Mouse (Mus musculus): ENCODE data around the gene Paqr5. TPM values are rescaled to one million over a fixed set of nuclear protein-coding genes. Genes with fewer than 3 reads are reported as not detected.

Gene Paqr5
- polyA plus RNA-seq, 1 experiment from 2014 or later, result 0.39 TPM

GRCm38 (mm10) chr9:62025056-62025455 is 1.6 kb downstream of the Paqr5 start:
- no peak overlapping the region for H3K27ac ChIP-seq
- H3K4me3 ChIP-seq, result no peak overlapping the region
- no peaks in the 10 kb centered on the region for H3K36me3 ChIP-seq
- H3K9me3 ChIP-seq, result no peaks in the 10 kb centered on the region
- DNase-seq (ENCODE audit: low spot score), result no peak
- H3K27me3 ChIP-seq (ENCODE audit: insufficient read depth, poor library complexity, severe bottlenecking), result peaks cover 77% of the 10 kb centered on the region
- peaks cover 14% of the 10 kb centered on the region for H3K4me1 ChIP-seq
- WGBS, result 40% methylated on average over 5 of the region's 5 CpGs

GRCm38 (mm10) chr9:62023879-62024278 is 2.8 kb downstream of the Paqr5 start:
- peaks cover 14% of the 10 kb centered on the region for H3K4me1 ChIP-seq
- no peaks in the 10 kb centered on the region for H3K9me3 ChIP-seq
- no peak overlapping the region for H3K4me3 ChIP-seq
- H3K27ac ChIP-seq, result no peak overlapping the region
- 20% methylated on average over 4 of the region's 4 CpGs for WGBS
- H3K27me3 ChIP-seq (ENCODE audit: insufficient read depth, poor library complexity, severe bottlenecking), result peaks cover 66% of the 10 kb centered on the region
- no peaks in the 10 kb centered on the region for H3K36me3 ChIP-seq
- no peak for DNase-seq (ENCODE audit: low spot score)

GRCm38 (mm10) chr9:62022961-62023680 is 3.5 kb downstream of the Paqr5 start:
- WGBS, result 78% methylated on average over 6 of the region's 6 CpGs
- H3K27me3 ChIP-seq (ENCODE audit: insufficient read depth, poor library complexity, severe bottlenecking), result peaks cover 58% of the 10 kb centered on the region

GRCm38 (mm10) chr9:62021583-62022120 is 5.0 kb downstream of the Paqr5 start:
- Histone ChIP-seq H3K36me3 (no peaks in the 10 kb centered on the region), H3K4me3 (no peak overlapping the region), H3K27me3 (ENCODE audit: insufficient read depth, poor library complexity, severe bottlenecking) (peaks cover 43% of the 10 kb centered on the region), H3K4me1 (peaks cover 19% of the 10 kb centered on the region), H3K27ac (no peak overlapping the region), H3K9me3 (no peaks in the 10 kb centered on the region)
- 67% methylated on average over 7 of the region's 7 CpGs for WGBS
- DNase-seq (ENCODE audit: low spot score), result no peak

More at GRCm38 (mm10) chr9:62022961-62023680, 3.5 kb downstream of the Paqr5 start:
- Histone ChIP-seq H3K9me3 (no peaks in the 10 kb centered on the region), H3K36me3 (no peaks in the 10 kb centered on the region), H3K27ac (no peak overlapping the region), H3K4me3 (no peak overlapping the region), H3K4me1 (peaks cover 22% of the 10 kb centered on the region)
- no peak for DNase-seq (ENCODE audit: low spot score)

- Histone ChIP-seq H3K36me3 (no peaks in the 10 kb centered on the region), H3K27ac (no peak overlapping the region), H3K9me3 (no peaks in the 10 kb centered on the region), H3K27me3 (ENCODE audit: insufficient read depth, poor library complexity, severe bottlenecking) (peaks cover 29% of the 10 kb centered on the region), H3K4me3 (no peak overlapping the region), H3K4me1 (peaks cover 17% of the 10 kb centered on the region; the same call in 1 of the 2 replicates)
- no peak for DNase-seq (ENCODE audit: low spot score)
- 79% methylated on average over 7 of the region's 7 CpGs for WGBS
Observed at GRCm38 (mm10) chr9:62020259-62020658, 6.4 kb downstream of the Paqr5 start.

- H3K27ac ChIP-seq, result no peak overlapping the region
- no peak for DNase-seq (ENCODE audit: low spot score)
- peaks cover 14% of the 10 kb centered on the region for H3K4me1 ChIP-seq
- no peaks in the 10 kb centered on the region for H3K9me3 ChIP-seq
- H3K4me3 ChIP-seq, result no peak overlapping the region
- H3K36me3 ChIP-seq, result no peaks in the 10 kb centered on the region
- WGBS, result 36% methylated on average over 14 of the region's 14 CpGs
- peaks cover 13% of the 10 kb centered on the region; the same call in 1 of the 2 replicates for H3K27me3 ChIP-seq (ENCODE audit: insufficient read depth, poor library complexity, severe bottlenecking)
Observed at GRCm38 (mm10) chr9:62018229-62019093, 8.2 kb downstream of the Paqr5 start.

GRCm38 (mm10) chr9:62017329-62017728 is 9.3 kb downstream of the Paqr5 start:
- Histone ChIP-seq H3K36me3 (no peaks in the 10 kb centered on the region), H3K4me1 (peaks cover 25% of the 10 kb centered on the region), H3K27ac (no peak overlapping the region), H3K27me3 (ENCODE audit: insufficient read depth, poor library complexity, severe bottlenecking) (peaks cover 9% of the 10 kb centered on the region; the same call in 1 of the 2 replicates), H3K4me3 (no peak overlapping the region), H3K9me3 (no peaks in the 10 kb centered on the region)
- 82% methylated on average over 6 of the region's 6 CpGs for WGBS
- no peak for DNase-seq (ENCODE audit: low spot score)

- H3K36me3 ChIP-seq, result no peaks in the 10 kb centered on the region
- no peak overlapping the region for H3K4me3 ChIP-seq
- H3K27me3 ChIP-seq (ENCODE audit: insufficient read depth, poor library complexity, severe bottlenecking), result peaks cover 8% of the 10 kb centered on the region; the same call in 1 of the 2 replicates
- 58% methylated on average over 3 of the region's 3 CpGs for WGBS
- no peaks in the 10 kb centered on the region for H3K9me3 ChIP-seq
- H3K4me1 ChIP-seq, result peaks cover 27% of the 10 kb centered on the region
- no peak for DNase-seq (ENCODE audit: low spot score)
- H3K27ac ChIP-seq, result no peak overlapping the region
Observed at GRCm38 (mm10) chr9:62015504-62015903, 11.2 kb downstream of the Paqr5 start.

GRCm38 (mm10) chr9:62013316-62014097 is 13.1 kb downstream of the Paqr5 start:
- WGBS, result 69% methylated on average over 12 of the region's 12 CpGs
- H3K4me3 ChIP-seq, result no peak overlapping the region
- H3K27me3 ChIP-seq (ENCODE audit: insufficient read depth, poor library complexity, severe bottlenecking), result peaks cover 10% of the 10 kb centered on the region
- no peak overlapping the region for H3K27ac ChIP-seq
- no peaks in the 10 kb centered on the region for H3K36me3 ChIP-seq
- H3K9me3 ChIP-seq, result no peaks in the 10 kb centered on the region
- H3K4me1 ChIP-seq, result peaks cover 32% of the 10 kb centered on the region
- no peak for DNase-seq (ENCODE audit: low spot score)

- H3K27me3 ChIP-seq (ENCODE audit: insufficient read depth, poor library complexity, severe bottlenecking), result peaks cover 12% of the 10 kb centered on the region
- peaks cover 57% of the 10 kb centered on the region for H3K4me1 ChIP-seq
- no peak overlapping the region for H3K27ac ChIP-seq
- H3K4me3 ChIP-seq, result no peak overlapping the region
- no peaks in the 10 kb centered on the region for H3K36me3 ChIP-seq
- no peaks in the 10 kb centered on the region for H3K9me3 ChIP-seq
- 71% methylated on average over 5 of the region's 5 CpGs for WGBS
- no peak for DNase-seq (ENCODE audit: low spot score)
Observed at GRCm38 (mm10) chr9:62008360-62008759, 18.3 kb downstream of the Paqr5 start.

- WGBS, result 8% methylated on average over 4 of the region's 4 CpGs
- peak overlapping the region; percentile 42; the same call in 1 of the 2 replicates for H3K27ac ChIP-seq
Observed at GRCm38 (mm10) chr9:62007028-62007427, 19.6 kb downstream of the Paqr5 start.

GRCm38 (mm10) chr9:62003611-62004010 is 23.0 kb downstream of the Paqr5 start:
- no peaks in the 10 kb centered on the region for H3K36me3 ChIP-seq
- H3K27me3 ChIP-seq (ENCODE audit: insufficient read depth, poor library complexity, severe bottlenecking), result peaks cover 3% of the 10 kb centered on the region; the same call in 1 of the 2 replicates
- H3K4me3 ChIP-seq, result no peak overlapping the region
- peaks cover 34% of the 10 kb centered on the region for H3K4me1 ChIP-seq
- H3K27ac ChIP-seq, result no peak overlapping the region
- H3K9me3 ChIP-seq, result no peaks in the 10 kb centered on the region
- DNase-seq (ENCODE audit: low spot score), result no peak
- 56% methylated on average over 2 of the region's 2 CpGs for WGBS

More at GRCm38 (mm10) chr9:62007028-62007427, 19.6 kb downstream of the Paqr5 start:
- no peaks in the 10 kb centered on the region for H3K36me3 ChIP-seq
- peak overlapping the region; percentile 6; the same call in 1 of the 2 replicates for H3K4me3 ChIP-seq
- H3K27me3 ChIP-seq (ENCODE audit: insufficient read depth, poor library complexity, severe bottlenecking), result peaks cover 9% of the 10 kb centered on the region; the same call in 1 of the 2 replicates
- H3K9me3 ChIP-seq, result no peaks in the 10 kb centered on the region
- H3K4me1 ChIP-seq, result peaks cover 47% of the 10 kb centered on the region
- no peak for DNase-seq (ENCODE audit: low spot score)

Measured in heart, embryonic 10.5 days (tissue).